Mouse (Mus musculus) Muller cell, postnatal 12 days (primary cell): Measurements from ENCODE around the gene Hells.

ENCODE experiments used
- DNase-seq: peaks from one replicate; pipeline ENCODE4 v3.0.0-alpha.2; 2015; ENCODE audit errors: inconsistent ontology term

Gene Hells

DNA sequence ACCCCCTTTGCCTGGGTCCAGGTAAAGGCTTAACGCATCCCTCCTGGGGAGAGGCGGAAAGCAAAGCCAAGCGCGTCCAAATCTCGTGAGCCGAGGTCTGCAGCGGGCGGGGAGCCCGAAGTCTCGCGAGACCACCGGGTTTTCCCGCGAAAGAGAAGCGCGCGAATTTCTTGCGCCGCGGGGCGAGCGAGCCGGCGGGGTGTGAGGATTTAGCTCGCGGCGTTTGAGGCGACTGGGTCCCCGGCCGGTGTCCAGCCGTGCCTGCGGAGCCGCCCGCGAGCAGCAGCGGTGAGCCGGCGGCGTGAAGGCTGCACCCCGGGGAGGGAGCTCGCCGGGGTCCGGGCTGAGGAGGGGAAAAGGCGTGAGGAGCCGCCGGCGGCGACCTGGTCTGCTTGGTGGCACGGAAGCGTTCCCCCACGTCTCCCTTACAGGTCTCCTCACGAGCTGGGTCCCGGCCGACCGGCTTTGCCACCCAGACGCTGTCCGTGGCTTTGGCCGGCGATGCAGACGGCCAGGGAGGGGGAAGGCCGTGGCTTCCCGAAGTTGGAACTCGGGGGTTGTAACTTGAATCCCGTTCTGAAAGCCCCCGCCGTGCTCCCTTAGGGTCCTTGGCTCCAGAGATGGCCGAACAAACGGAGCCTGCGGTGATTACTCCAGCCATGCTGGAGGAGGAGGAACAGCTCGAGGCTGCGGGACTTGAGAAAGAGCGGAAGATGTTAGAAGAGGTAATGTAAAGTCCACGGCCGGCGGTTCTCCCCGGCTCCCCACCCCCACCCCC, at the start of gene Hells:
Hells (plus strand) TSS at position 128 of the 778 bp plus-strand sequence.
- peak; percentile 88 for DNase-seq

DNA sequence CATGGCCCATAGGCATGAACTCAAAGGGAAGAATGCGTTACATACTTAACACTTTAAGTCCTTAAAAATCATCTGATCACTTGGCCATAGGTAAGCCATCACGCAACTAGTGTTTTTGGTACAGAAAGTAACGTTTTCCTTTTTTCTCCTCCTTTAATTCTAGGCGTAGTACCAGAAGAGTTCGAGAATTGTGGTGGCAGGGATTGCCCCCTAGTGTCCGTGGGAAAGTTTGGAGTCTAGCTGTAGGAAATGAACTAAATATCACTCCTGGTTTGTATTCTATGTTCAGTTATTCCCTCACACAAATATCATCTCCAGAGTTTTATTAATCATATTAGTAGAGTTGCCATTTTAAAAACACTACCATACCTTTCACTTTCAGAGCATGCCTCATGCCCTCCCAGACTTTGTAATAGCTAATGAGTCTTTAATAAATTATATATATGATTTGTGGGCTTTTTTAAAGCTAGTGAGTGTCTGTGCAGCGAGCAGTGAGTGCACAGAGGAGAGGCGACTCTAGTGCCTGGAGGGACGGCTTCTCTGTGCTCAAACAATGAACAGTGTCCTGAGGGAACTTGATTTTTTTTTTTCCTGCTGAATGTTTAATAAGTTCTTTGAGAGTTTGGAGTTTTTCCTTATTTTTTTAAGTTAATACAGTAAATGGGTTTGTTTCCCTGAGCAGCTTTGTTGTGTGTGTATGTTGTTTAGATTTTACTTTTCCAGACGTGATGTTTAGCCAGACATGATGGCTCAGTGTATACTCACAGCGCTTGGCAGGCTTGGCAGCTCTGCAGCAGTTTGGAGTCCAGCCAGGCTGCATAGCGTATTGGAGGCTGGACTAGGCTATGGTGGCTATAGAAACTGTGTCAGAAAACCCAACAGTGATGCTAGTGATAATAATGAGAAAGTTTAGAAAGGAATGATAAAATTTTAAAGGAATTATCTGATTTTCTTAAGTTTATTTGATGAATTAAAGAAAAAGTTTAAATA, 29.3 kb upstream of the Hells start:
- DNase-seq, result peak; percentile 42

DNA sequence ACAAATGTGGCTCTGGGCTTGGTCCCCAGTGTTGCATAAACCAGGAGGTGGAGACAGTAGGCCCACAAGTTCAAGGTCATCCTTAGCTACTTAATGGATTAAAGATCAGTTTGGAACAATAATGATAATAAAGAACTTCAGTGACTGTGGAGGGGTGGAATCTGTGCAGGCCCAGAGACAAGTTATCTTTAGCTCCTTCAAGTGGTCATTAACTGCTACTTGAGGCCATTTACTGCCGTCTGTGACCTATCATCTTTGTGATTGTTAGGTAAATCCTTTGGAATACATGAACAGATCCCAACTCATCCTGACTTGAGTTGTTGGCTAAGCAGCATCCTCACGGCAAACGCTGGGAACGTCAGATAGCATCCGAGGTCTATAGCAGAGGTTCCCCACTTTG, 28.2 kb upstream of the Hells start:
- DNase-seq, result no peak

DNA sequence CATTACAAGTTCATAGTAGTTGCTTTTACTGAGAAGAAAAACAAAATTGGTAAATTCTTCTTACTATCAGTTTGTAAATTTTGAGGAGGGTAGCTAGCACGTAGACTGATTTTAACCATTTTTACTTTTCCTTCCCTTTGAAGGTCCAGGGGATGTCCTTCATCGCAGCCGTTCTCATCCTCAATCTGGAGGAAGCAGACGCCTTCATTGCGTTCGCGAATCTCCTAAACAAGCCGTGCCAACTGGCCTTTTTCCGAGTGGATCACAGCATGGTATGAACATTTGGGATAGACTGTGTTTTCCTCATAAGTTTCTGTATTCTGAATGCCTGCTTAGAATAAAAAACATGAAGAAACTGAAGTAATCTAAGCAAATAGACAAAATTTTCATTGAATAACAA, 16.9 kb upstream of the Hells start:
- no peak for DNase-seq

DNA sequence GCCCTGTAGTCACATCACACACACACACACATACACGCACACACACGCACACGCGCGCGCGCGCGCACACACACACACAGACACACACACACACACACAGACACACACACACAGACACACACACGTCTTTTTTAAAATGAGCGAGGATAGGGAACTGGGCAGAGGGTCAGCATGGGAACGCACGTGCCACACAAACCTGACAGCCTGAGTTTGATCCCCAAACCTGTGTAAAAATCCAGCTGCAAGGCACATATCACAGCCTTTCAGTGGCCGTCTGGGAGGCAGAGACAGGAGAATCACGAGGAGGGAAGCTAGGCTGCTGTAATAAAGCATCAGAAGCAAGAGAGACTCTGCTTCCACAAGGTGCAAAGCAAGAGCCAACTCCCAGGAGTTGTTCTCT, 15.8 kb upstream of the Hells start:
- DNase-seq, result no peak

DNA sequence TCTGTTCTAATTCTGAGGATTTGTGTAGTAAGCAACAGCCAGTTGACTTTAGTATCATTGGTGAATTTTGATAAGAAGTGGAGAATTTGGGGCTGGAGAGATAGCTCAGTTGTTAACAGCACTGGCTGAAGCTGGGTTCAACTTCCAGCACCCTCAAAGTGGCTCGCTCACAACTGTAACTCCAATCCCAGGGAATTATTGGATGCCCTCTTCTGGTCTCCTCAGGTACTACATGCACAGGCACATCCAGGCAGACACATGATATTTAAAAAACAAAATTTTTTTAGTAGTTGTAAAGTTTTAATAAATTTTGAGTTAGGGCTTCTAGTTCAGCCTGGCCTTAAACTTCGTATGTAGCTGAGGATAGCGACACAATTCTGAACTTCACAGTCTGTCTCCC, 15.0 kb upstream of the Hells start:
- DNase-seq, result no peak

DNA sequence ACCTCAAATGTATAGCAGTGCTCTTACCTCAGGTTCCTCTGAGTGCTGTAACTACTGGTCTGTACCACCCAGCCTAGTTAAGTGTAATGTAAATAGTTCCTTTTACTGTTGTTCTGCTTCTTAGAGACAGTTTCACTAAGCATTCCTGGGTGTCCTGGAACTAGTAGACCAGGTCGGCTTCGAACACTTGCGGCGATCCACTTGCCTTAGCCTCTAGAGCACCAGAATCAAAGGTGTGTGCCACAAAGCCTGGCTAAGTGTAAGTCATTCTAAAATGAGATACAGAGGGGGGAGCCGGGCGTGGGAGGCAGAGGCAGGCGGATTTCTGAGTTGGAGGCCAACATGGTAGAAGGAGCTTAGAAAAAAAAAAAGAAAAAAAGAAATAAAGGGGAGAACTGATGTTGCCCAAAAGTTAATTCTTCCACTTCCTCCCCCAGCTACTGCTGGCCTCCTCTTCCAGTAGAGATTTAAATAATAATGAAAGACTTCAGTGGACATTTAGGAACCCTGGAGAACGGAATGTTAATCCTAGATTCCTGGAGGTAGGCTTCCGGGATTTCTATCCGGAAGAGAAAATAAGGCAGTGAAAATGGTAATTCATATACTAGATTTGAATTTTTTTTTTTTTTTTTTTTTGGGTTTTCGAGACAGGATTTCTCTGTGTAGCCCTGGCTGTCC, 2.1 kb upstream of the Hells start:
- DNase-seq, result no peak

DNA sequence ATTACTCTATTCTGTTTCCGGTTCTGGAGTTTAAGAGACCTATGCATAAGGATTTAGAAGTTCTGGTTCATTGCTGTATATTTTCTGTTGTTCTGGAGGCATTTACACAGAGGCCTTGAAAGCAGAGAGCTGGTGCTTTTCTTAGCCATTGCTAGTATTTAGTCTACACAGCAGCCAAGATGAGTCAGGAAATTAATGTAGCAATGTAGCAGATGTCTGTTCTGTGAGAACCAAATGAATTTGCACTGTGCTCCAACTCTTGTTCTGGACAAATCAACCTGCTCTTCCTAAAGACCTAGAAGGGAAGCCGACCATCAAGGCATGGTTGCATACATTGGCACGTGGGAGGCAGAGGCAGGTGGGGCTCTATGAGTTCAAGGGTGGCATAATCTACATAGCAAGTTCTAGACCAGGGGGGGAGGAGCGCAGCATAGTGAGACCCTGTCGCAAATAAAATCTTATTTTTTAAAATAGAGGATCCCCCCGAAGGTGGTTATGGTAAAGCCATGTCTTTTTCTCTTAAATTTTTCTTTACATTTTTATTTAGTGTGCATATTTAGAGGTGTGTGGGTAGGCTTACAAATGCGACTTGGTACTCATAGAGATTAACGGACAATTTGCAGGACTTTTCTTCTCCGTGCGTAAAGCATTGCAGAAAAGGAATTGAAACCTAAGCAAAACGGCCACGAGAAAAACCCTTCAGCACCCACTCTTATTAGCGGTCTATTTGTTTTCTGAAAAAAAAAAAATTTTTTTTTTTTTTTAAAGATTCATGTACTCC, 1.1 kb upstream of the Hells start:
- DNase-seq, result no peak

DNA sequence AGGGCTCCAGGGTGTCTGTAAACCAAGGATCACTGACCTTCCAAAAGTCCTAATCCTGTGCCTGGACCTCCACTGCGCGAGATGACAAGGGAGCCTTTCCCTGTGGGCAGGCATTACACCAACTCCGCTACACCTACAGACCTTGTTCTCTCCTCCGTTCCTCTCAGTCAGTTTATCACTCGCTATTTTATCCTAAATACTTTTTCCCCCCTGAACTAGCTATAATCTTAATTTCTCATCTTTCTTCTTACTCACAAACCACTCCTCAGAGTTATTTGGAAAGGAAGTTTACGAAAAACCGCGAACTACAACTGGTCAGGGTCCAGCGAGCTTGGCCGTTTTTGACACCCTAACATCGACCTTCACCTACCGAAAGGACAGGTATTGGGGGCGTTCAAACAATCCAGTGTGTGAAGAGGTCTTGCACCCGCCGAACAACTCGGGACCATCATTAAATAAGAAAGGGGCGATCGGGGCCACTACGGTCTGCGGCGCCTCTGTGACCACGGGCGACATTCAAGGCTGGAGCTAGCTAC, 395 bp upstream of the Hells start:
- no peak for DNase-seq

DNA sequence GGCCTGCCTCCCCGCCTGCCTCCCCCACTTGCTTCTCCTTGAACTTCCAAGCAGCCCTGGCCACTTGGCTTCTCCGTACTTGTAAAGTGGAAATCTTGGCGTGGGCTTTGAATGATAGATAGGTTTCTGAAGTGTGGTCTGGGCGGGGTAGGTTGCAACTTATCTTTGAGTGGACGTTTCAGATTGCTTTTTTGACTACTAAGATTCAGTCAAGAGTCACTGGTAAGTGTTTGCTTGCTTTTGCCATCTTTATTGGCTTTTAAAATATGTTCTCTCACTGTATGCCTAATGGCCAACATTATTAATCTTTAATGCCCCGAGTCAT, 813 bp downstream of the Hells start:
- no peak for DNase-seq

DNA sequence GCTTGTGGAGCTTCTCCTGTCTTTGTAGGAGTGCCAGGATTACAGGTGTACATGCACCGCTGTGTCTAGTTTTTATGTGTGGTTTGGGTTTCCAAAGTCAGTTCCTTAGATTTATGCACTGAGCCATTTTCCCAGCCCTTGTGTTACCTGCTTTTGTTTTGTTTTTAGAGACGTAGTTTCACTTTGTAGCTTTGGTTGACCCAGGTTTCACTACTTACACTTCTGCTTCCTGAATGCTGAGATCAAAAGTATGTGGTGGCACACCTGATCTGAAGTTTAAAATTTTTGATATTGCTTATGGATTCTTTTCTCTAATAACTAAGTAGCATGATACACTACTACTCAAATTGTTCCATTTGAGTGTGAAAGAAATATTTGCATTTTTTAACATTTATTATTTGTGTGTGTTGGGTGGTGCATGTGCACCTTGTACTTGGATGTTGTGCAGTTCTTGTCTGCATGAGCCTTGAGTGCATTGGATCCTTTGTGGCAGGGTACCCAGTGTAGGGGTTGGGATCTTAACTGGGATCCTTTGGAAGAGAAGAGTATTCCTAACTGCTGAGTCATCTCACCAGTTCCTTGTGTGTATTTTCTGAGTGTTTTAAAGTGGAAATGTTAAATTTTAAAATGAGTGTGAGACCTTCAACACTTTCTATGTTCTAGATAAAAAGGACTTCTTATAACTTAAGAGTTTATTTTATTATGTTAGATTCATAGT, 14.0 kb downstream of the Hells start:
- no peak for DNase-seq

DNA sequence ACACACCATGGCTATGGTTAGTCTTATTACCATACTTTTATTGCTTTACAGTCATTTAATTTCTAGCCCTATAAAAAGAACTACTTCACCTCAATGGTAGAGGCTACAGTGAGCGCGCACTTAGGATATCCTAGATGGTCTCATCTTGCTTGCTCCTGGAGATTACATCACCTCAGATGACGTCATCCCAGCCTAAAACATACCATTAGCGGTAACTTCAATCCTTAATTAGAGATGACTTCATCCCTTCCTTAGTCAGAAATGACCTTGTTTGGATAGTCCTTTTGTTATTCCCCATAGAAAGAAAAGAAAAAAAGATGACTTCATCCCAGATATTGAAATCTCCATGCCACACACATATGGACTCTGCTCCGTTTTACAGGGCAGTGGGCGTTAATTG, 40.0 kb downstream of the Hells start:
- peak; percentile 41 for DNase-seq

DNA sequence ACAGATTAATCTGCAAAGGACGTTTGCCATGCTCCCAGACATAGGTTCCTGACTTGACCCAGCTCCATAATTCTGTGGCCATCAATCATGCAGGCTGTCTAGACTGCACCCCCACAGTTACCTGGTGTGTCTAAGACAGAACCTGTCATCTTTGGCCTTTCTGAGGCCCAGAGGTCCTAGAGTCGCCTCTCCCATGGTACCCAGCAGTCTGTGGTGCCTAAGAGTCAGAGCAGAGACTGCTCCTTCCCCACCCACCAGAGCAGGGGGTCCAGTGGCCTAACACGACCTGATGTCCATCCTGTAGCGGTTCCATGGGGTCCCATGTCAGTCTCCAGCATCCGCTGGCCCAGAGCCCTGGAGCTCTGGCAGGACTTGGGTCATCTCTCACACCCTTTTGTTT, 41.9 kb downstream of the Hells start:
- no peak for DNase-seq

DNA sequence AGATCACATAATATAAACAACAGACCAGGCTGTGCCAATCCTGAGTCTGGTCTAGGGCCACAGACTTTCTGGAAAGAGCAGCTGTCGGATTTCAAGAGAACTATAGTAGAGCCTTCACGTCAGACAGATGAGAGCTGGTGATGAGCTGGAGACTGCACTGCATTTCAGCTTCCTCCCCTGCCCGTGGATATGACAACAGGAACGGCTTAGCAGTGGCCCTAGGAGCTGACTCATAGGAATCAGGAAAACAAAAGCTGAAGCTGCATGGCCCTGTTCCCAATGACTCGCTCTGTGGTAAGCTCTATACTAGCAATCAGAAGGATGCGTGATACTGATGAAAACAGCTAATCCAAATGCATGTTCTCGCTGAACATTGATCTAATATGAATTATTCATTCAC, 43.0 kb downstream of the Hells start:
- peak; percentile 83 for DNase-seq

DNA sequence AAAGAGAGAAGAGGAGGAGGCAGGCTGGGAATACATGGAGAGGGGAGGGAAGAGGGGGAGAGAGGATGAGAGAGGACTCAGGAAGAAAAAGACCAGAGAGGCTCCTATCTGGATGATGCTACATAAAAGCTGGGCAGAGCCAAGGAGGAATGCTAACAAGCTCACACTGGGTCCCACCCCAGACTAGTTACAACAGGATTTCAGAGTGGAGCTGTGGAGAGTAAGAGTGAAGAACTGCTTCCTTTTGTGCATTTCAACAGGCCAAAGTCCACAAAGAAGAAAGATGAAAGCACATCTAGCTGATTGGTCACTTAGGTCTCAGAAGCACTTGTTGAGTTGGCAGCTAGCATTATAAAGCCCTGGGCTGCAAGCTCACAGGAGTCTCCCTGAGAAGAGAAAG, 45.6 kb downstream of the Hells start:
- no peak for DNase-seq

DNA sequence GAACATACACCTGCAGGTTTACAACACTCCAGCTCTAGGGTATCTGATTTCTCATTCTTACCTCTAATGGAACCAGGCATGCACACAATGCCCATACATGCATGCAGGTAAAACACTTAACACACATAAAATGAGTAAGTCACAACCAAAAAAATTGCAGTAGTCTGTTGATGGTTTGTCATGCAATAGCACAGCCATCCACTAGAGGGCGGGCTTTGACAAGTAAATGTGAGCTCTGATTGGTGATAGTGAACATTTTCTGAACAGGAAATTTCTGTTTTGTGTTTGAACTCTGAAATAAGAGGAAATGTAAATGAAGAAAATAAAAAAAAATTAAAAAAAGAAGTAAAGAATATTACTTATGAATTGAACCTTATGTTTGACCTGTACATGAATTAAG, 51.3 kb downstream of the Hells start:
- DNase-seq, result peak; percentile 16

DNA sequence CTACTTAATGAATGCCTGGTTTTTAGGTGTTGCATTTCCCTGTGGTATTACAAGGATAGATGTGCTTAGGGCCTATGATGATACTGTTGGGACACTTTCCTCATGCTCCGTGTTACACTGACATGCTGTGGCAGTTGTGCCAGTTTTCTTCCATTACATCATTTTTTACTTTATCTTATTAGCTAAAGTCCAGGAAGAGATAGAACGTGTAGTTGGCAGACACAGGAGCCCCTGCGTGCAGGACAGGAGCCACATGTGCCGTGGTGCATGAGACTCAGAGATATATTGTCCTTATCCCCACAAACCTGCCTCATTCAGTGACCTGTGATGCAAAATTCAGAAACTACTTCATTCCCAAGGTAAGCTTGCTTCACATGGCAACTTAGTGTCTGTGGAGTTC, 67.5 kb downstream of the Hells start:
- DNase-seq, result no peak

DNA sequence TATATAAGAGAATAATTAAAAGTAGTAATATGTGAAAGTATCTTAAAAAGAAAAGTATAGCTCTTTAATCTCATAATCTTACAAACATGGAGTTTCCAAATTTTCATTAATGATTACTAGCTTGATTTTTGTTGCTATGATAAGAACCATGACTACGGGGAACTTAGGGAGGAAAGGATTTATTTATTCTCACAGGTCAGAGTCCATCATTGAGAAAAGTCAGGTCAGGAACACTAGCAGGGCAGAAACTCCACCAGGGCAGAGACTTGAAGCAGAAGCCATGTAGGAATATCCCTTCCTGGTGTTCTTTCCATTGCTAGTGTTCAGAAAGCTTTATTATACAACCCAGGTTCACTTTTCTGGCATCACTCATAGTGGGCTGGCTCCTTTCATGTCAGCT, 68.0 kb downstream of the Hells start:
- no peak for DNase-seq

DNA sequence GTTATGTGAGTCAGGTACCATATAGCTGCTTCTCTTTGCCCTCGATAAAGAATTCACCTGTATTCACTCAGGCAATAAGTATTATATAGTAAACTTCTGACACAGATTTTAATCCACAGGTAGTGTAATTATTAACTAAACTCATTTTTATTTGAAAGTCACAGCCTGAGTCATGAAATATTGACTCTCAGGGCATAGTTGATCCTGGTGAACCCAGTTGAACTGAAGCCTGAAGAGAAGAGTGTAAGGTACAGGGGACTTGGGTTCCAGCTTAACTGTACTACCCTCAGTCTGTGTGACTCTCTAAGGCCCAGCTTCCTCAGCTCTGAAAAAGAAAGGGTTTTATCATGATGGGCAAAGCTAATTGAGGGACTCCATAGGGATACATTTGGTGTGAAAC, 74.4 kb downstream of the Hells start:
- DNase-seq, result no peak

DNA sequence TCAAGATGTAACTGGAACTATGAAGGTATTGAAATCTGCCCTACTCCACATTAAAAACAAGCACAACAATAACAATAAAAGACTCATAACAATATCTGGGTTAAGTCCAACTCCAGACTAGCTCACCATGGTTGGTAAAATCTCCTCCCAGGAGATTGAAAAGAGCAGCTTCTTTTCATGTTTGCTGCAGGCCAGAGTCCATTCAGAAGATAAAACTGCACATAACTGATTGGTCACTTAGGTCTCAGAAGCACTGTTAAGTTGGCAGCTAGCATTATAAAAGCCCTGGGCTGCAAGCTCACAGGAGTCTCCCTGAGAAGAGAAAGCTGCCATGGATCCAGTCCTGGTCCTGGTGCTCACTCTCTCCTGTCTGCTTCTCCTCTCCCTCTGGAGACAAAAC, 76.0 kb downstream of the Hells start, which contains the start of gene Cyp2c55:
Cyp2c55 (plus strand) TSS at position 305 of the 400 bp plus-strand sequence.
- DNase-seq, result no peak
